Mouse (Mus musculus) liver, embryonic 16.5 days (tissue): ENCODE results near the gene Tnnt2. TPM values are rescaled to one million over a fixed set of nuclear protein-coding genes. Genes with fewer than 3 reads are reported as not detected.

Experiments
- ATAC-seq: fragments of 200-750 bp; cut with Nextera tagmentation; 2 replicates; pipeline ENCODE4 v1.8.0; 2017; ENCODE audit warnings: low read depth, mild to moderate bottlenecking, moderate number of reproducible peaks, moderate library complexity
- H3K27ac ChIP-seq: fragments of 300-500 bp; sonication (generic); 2 replicates; pipeline ENCODE4 v1.5.1; 2014; ENCODE audit warnings: mild to moderate bottlenecking, low read length
- H3K27me3 ChIP-seq: fragments of 300-500 bp; sonication (generic); 2 replicates; pipeline ENCODE4 v1.6.1; 2014; ENCODE audit warnings: low read depth, low read length, mixed read lengths; ENCODE audit not compliant: control insufficient read depth, insufficient read depth
- H3K36me3 ChIP-seq: fragments of 300-500 bp; sonication (generic); 2 replicates; pipeline ENCODE4 v1.6.1; 2014; ENCODE audit warnings: mild to moderate bottlenecking; ENCODE audit not compliant: control insufficient read depth, insufficient read depth
- H3K4me1 ChIP-seq: fragments of 300-500 bp; sonication (generic); 2 replicates; pipeline ENCODE4 v1.6.1; 2014; ENCODE audit warnings: low read depth, low read length, mixed read lengths; ENCODE audit not compliant: control insufficient read depth
- H3K4me2 ChIP-seq: fragments of 300-500 bp; sonication (generic); 2 replicates; pipeline ENCODE4 v1.6.1; 2014; ENCODE audit warnings: low read depth, low read length, mixed read lengths
- H3K4me3 ChIP-seq: fragments of 300-500 bp; sonication (generic); 2 replicates; pipeline ENCODE4 v1.5.1; 2014; ENCODE audit warnings: low read depth, mild to moderate bottlenecking, low read length
- H3K9ac ChIP-seq: fragments of 300-500 bp; sonication (generic); 2 replicates; pipeline ENCODE4 v1.6.1; 2014; ENCODE audit warnings: low read depth, low read length
- H3K9me3 ChIP-seq: fragments of 300-500 bp; sonication (generic); replicated peaks from 2 replicates; pipeline ENCODE4 v1.6.1; 2016; ENCODE audit warnings: low read length; ENCODE audit not compliant: control insufficient read depth
- WGBS: fragments of 180-500 bp; shearing (Covaris S2); extraction: QIAGEN DNeasy Blood & Tissue Kit; methylation state at CpG from one replicate; pipeline ENCODE4 v1.1.7; 2014; ENCODE audit not compliant: insufficient replicate concordance; 5-methylcytosine and 5-hydroxymethylcytosine counted together
- polyA plus RNA-seq: library from polyadenylated mRNA; unstranded; fragments of >200 nt; fragmentation: Nextera tagmentation; extraction: Ambion mirVana; gene quantifications from 2 replicates; pipeline ENCODE4 v1.2.1, GENCODE M21; 2015

The Tnnt2 gene
- polyA plus RNA-seq, 1 experiment from 2014 or later: 5.9 TPM

GRCm38 (mm10) chr1:135861091-135861490 lies 24.9 kb downstream of the Tnnt2 start:
- H3K4me2 ChIP-seq: no peak overlapping the region
- H3K27me3 ChIP-seq: peaks cover 3% of the 10 kb centered on the region; the same call in 1 of the 2 replicates
- H3K4me3 ChIP-seq: no peak overlapping the region
- no peak for ATAC-seq
- H3K9me3 ChIP-seq: no peaks in the 10 kb centered on the region
- 49% methylated on average over 5 of the region's 5 CpGs for WGBS
- H3K36me3 ChIP-seq: no peaks in the 10 kb centered on the region
- H3K9ac ChIP-seq: no peak overlapping the region
- no peak overlapping the region for H3K27ac ChIP-seq
- H3K4me1 ChIP-seq: peaks cover 6% of the 10 kb centered on the region

- no peak overlapping the region for H3K27ac ChIP-seq
- H3K9me3 ChIP-seq: no peaks in the 10 kb centered on the region
- no peaks in the 10 kb centered on the region for H3K36me3 ChIP-seq
- H3K27me3 ChIP-seq: peaks cover 3% of the 10 kb centered on the region; the same call in 1 of the 2 replicates
- no peak for ATAC-seq
- peaks cover 4% of the 10 kb centered on the region for H3K4me1 ChIP-seq
- WGBS: 48% methylated on average over 9 of the region's 9 CpGs
- H3K9ac ChIP-seq: no peak overlapping the region
- no peak overlapping the region for H3K4me2 ChIP-seq
- no peak overlapping the region for H3K4me3 ChIP-seq
Measured at GRCm38 (mm10) chr1:135861980-135862552, 25.9 kb downstream of the Tnnt2 start.

GRCm38 (mm10) chr1:135862561-135862960 lies 26.4 kb downstream of the Tnnt2 start:
- Histone ChIP-seq H3K27me3 (peaks cover 3% of the 10 kb centered on the region; the same call in 1 of the 2 replicates), H3K4me1 (no peaks in the 10 kb centered on the region; the same call in 1 of the 2 replicates), H3K27ac (no peak overlapping the region), H3K4me2 (no peak overlapping the region), H3K9me3 (no peaks in the 10 kb centered on the region), H3K4me3 (no peak overlapping the region), H3K9ac (no peak overlapping the region), H3K36me3 (no peaks in the 10 kb centered on the region)
- whole genome bisulfite sequencing: 57% methylated on average over 5 of the region's 5 CpGs
- no peak for ATAC-seq

GRCm38 (mm10) chr1:135863786-135864335 lies 27.7 kb downstream of the Tnnt2 start:
- Histone ChIP-seq H3K9me3 (no peaks in the 10 kb centered on the region), H3K36me3 (no peaks in the 10 kb centered on the region), H3K27me3 (peaks cover 3% of the 10 kb centered on the region; the same call in 1 of the 2 replicates), H3K9ac (no peak overlapping the region), H3K4me1 (no peaks in the 10 kb centered on the region), H3K4me2 (no peak overlapping the region), H3K4me3 (no peak overlapping the region), H3K27ac (no peak overlapping the region)
- ATAC-seq: no peak
- WGBS: 51% methylated on average over 9 of the region's 9 CpGs

GRCm38 (mm10) chr1:135864830-135865229 lies 28.7 kb downstream of the Tnnt2 start:
- Histone ChIP-seq H3K36me3 (no peaks in the 10 kb centered on the region), H3K9ac (no peak overlapping the region), H3K4me1 (no peaks in the 10 kb centered on the region), H3K4me2 (no peak overlapping the region), H3K27ac (no peak overlapping the region), H3K9me3 (no peaks in the 10 kb centered on the region), H3K4me3 (no peak overlapping the region), H3K27me3 (peaks cover 3% of the 10 kb centered on the region; the same call in 1 of the 2 replicates)
- 53% methylated on average over 6 of the region's 6 CpGs for WGBS
- ATAC-seq: no peak

GRCm38 (mm10) chr1:135865518-135866194 lies 29.5 kb downstream of the Tnnt2 start:
- Histone ChIP-seq H3K4me3 (no peak overlapping the region), H3K4me2 (no peak overlapping the region), H3K9me3 (no peaks in the 10 kb centered on the region), H3K36me3 (no peaks in the 10 kb centered on the region), H3K27me3 (peaks cover 3% of the 10 kb centered on the region; the same call in 1 of the 2 replicates), H3K9ac (no peak overlapping the region), H3K27ac (no peak overlapping the region), H3K4me1 (no peaks in the 10 kb centered on the region)
- WGBS: 43% methylated on average over 19 of the region's 19 CpGs
- ATAC-seq: peak; percentile 47; the same call in 1 of the 2 replicates

GRCm38 (mm10) chr1:135868570-135868969 lies 32.4 kb downstream of the Tnnt2 start:
- Histone ChIP-seq H3K4me1 (no peaks in the 10 kb centered on the region), H3K9me3 (no peaks in the 10 kb centered on the region), H3K27ac (no peak overlapping the region), H3K36me3 (no peaks in the 10 kb centered on the region), H3K27me3 (peaks cover 3% of the 10 kb centered on the region; the same call in 1 of the 2 replicates), H3K4me2 (no peak overlapping the region), H3K4me3 (no peak overlapping the region), H3K9ac (no peak overlapping the region)
- ATAC-seq: no peak
- 65% methylated on average over 6 of the region's 6 CpGs for WGBS

GRCm38 (mm10) chr1:135872991-135873390 lies 36.8 kb downstream of the Tnnt2 start:
- H3K27ac ChIP-seq: no peak overlapping the region
- ATAC-seq: no peak

GRCm38 (mm10) chr1:135877248-135877647 lies 41.1 kb downstream of the Tnnt2 start:
- Histone ChIP-seq H3K4me2 (no peak overlapping the region), H3K36me3 (no peaks in the 10 kb centered on the region), H3K27ac (no peak overlapping the region), H3K27me3 (no peaks in the 10 kb centered on the region), H3K9ac (no peak overlapping the region), H3K9me3 (no peaks in the 10 kb centered on the region), H3K4me3 (no peak overlapping the region), H3K4me1 (no peaks in the 10 kb centered on the region)
- WGBS: 49% methylated on average over 2 of the region's 2 CpGs
- ATAC-seq: no peak

More at GRCm38 (mm10) chr1:135872991-135873390, 36.8 kb downstream of the Tnnt2 start:
- no peaks in the 10 kb centered on the region for H3K27me3 ChIP-seq
- no peaks in the 10 kb centered on the region for H3K36me3 ChIP-seq
- no peak overlapping the region for H3K9ac ChIP-seq
- no peaks in the 10 kb centered on the region for H3K9me3 ChIP-seq
- H3K4me1 ChIP-seq: no peaks in the 10 kb centered on the region
- WGBS: 58% methylated on average over 4 of the region's 4 CpGs
- H3K4me3 ChIP-seq: no peak overlapping the region
- no peak overlapping the region for H3K4me2 ChIP-seq
